Mouse (Mus musculus): ENCODE results near the gene Prom2.

DNA sequence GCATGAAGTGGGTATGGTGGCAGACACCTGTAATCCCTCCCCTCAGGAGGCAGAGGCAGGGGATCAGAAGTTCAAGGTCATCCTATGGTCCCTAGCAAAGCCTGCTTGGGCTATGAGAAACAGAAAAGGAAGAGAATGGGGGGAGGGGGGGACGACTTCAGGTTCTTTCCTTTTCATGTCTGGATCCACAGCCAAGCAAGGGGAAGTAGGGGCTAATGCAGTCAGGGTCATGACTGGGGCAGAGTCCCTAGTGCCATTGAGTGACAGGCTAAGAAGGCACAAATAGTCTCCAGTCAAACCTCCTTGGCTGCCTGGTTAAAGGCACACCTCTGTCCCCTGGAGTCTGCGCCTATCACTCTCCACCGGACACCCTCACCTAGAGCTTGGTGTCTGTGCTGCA is 22.4 kb downstream of the Prom2 start:
- TF ChIP-seq CTCF (IDR thresholded peaks at IDR 0.05; ENCODE audit: extremely low read depth, insufficient read depth, low read length) (no peak), POLR2A (IDR thresholded peaks at IDR 0.05; ENCODE audit: extremely low read depth, insufficient read depth, low read length) (no peak)

All from cortical plate, adult 2 months (tissue).